Mouse (Mus musculus) erythroblast, embryonic 14.5 days (primary cell): ENCODE data around the gene Cenpn. TPM values are rescaled to one million over a fixed set of nuclear protein-coding genes. Genes with fewer than 3 reads are reported as not detected.

ENCODE experiments used
- H3K27me3 ChIP-seq: 2 replicates; pipeline ENCODE4 v1.6.1; 2012; ENCODE audit warnings: inconsistent platforms; ENCODE audit not compliant: control insufficient read depth
- H3K36me3 ChIP-seq: 2 replicates; pipeline ENCODE4 v1.6.1; 2012; ENCODE audit warnings: mild to moderate bottlenecking, inconsistent platforms; ENCODE audit not compliant: control insufficient read depth
- H3K4me1 ChIP-seq: 2 replicates; pipeline ENCODE4 v1.6.1; 2012; ENCODE audit warnings: inconsistent platforms; ENCODE audit not compliant: control insufficient read depth
- H3K4me3 ChIP-seq: replicated peaks from 2 replicates; pipeline ENCODE3; 2012; ENCODE audit warnings: moderate library complexity, mild to moderate bottlenecking, inconsistent platforms
- H3K9me3 ChIP-seq: 2 replicates; pipeline ENCODE4 v1.6.1; 2012; ENCODE audit warnings: low read length, inconsistent platforms, mixed read lengths; ENCODE audit not compliant: control insufficient read depth
- GATA1 ChIP-seq: IDR thresholded peaks from 2 replicates; pipeline ENCODE4 v1.6.1; 2012; ENCODE audit warnings: low read length, inconsistent platforms, mixed read lengths
- TAL1 ChIP-seq: IDR thresholded peaks from 3 replicates; pipeline ENCODE4 v1.6.1; 2012; ENCODE audit warnings: low read length, inconsistent platforms, mixed read lengths
- polyA plus RNA-seq: library from polyadenylated mRNA; stranded (reverse); fragments of >175 nt; gene quantifications from 2 replicates; pipeline ENCODE4 v1.2.3, GENCODE M21; 2012

The Cenpn gene
- polyA plus RNA-seq, 1 experiment, result 1.7 TPM

DNA sequence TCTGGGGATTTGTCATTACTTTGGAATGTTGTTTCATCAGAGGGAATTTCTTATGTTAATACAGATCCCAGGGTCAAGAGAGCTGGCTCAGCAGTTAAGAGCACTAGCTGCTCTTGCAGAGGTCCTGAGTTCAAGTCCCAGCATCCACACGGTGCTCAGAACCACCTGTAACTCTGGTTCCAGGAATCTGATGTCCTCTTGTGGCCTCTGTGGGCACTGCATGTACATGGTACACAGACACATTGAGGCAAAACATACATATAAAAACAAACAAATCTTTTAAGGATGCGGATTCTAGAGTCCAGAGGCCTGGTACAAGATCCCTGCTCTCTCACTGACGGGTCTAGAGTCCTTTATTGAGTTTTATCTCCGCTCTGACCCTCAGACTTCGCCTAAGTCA is 7.1 kb downstream of the Cenpn start:
- TF ChIP-seq TAL1 (no peak), GATA1 (no peak)
- Histone ChIP-seq H3K27me3 (no peaks in the 10 kb centered on the region), H3K4me1 (peaks cover 1% of the 10 kb centered on the region), H3K9me3 (no peaks in the 10 kb centered on the region), H3K4me3 (no peak overlapping the region), H3K36me3 (peaks cover 99% of the 10 kb centered on the region)

GRCm38 (mm10) chr8:116934976-116935375 is 13.4 kb downstream of the Cenpn start:
- no peak overlapping the region for H3K4me3 ChIP-seq
- peaks cover 98% of the 10 kb centered on the region for H3K36me3 ChIP-seq
- TF ChIP-seq GATA1 (no peak), TAL1 (no peak)

DNA sequence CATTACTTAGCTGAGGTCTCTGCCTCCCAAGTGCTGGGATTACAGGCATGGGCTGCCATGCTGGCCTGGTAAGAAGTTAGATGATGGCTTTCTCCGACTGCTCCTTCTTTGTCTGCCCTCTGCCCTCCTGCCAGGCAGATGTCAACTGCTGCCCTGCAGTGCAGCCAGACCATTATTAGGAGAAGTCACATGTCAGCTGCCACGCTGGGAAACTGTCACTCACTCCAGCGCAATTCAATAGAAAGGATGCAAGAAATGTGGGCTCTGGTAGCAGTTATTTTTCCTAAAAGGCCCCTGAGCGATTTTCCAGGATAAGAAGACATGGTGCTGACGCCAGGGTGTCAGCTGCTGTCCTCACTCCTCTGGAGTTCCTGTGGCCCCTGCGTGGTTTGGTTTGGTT is 14.0 kb downstream of the Cenpn start:
- Histone ChIP-seq H3K27me3 (no peaks in the 10 kb centered on the region), H3K36me3 (peaks cover 99% of the 10 kb centered on the region), H3K4me3 (no peak overlapping the region), H3K4me1 (no peaks in the 10 kb centered on the region), H3K9me3 (no peaks in the 10 kb centered on the region)
- TF ChIP-seq GATA1 (no peak), TAL1 (no peak)

More at GRCm38 (mm10) chr8:116934976-116935375, 13.4 kb downstream of the Cenpn start:
- Histone ChIP-seq H3K27me3 (no peaks in the 10 kb centered on the region), H3K4me1 (no peaks in the 10 kb centered on the region), H3K9me3 (no peaks in the 10 kb centered on the region)

DNA sequence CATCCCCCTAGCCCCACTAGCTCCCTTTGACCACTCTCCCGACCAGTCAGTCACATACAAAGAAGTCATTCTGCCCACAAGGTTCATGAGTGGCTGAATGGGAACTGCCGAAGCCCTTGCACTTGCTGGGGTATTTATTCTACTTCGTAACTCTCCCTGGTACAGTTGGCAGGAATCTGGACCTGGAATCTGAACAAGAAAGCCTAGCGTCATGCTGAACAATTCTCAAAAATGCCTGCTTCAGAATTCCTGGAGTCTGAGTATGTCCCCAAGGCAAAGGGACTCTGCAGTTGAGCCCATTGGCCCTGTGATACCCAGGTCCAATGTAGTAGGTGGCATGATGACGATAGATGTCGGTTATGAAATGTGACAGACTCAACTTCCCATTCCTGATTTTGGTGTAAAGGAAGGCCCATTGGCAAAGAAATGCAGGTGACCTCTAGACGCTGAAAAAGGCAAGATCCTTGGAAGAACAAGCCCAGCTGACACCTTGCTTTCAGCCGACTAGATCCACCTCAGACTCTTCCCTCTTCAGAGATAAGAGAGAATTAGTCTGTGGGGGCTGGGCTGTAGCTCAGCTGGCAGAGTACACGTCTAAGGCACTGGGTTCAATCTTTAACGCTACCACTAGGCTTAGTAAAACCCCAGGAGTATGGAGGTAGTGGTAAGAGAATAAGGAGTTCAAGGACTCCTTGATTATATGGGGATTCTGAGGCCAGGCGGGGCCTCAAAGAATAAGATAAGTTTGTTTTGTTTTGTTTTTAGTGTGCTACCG is 20.9 kb downstream of the Cenpn start:
- TF ChIP-seq TAL1, result no peak
- TF ChIP-seq GATA1, result no peak

GRCm38 (mm10) chr8:116943161-116943554 is 21.6 kb downstream of the Cenpn start, which contains the start of gene Atmin:
Gene Atmin (plus strand): TSS chr8:116943393.
- Histone ChIP-seq H3K9me3 (no peaks in the 10 kb centered on the region), H3K4me1 (peaks cover 56% of the 10 kb centered on the region), H3K27me3 (no peaks in the 10 kb centered on the region), H3K36me3 (peaks cover 37% of the 10 kb centered on the region), H3K4me3 (peak within 1 kb of the TSS; percentile 77)
- TF ChIP-seq TAL1 (no peak), GATA1 (no peak)

More for the DNA sequence above, 20.9 kb downstream of the Cenpn start:
- Histone ChIP-seq H3K4me3 (peak overlapping the region; percentile 77), H3K9me3 (no peaks in the 10 kb centered on the region), H3K4me1 (peaks cover 49% of the 10 kb centered on the region), H3K27me3 (no peaks in the 10 kb centered on the region), H3K36me3 (peaks cover 44% of the 10 kb centered on the region)

DNA sequence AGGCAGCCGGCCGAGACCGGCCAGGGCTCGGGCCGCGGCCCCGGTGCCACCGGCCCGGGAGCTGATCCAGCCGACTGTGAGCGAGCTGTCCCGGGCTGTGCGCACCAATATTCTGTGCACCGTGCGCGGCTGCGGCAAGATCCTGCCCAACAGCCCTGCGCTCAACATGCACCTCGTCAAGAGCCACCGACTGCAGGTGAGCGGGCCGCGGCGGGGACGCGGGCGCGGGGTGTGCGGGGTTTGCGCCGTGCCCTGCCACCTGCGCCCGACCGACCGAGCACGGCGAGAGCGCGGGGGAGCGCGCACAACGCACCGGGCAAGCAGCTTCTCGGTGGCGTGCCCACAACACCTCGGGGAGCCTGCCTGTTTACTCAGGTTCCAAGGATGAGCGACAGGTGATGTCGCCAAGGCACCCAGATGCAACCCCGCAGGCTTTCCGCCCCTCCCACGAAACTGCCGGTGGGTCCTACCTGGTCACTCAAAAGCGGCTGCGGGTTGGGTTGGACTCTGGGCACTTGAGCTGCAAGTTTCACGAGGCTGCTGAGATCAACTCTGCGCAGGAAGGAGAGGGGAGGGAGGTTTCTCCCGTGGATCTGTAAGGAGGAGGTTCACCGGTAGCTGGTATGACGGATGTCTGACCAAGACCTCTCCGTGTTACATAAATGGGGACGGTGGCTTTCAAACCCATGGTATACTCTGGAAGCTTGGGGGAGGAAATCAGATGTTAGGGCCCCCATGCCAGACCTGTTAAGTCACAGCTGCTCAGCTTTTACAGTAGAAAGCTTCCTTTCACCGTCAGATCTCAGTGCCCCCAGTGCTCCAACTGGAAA is 22.2 kb downstream of the Cenpn start:
- Histone ChIP-seq H3K4me1 (peaks cover 56% of the 10 kb centered on the region), H3K27me3 (no peaks in the 10 kb centered on the region), H3K36me3 (peaks cover 31% of the 10 kb centered on the region), H3K9me3 (no peaks in the 10 kb centered on the region), H3K4me3 (peak overlapping the region; percentile 77)
- TF ChIP-seq TAL1, result no peak

GRCm38 (mm10) chr8:116944385-116944696 is 22.8 kb downstream of the Cenpn start:
- Histone ChIP-seq H3K9me3 (no peaks in the 10 kb centered on the region), H3K27me3 (no peaks in the 10 kb centered on the region), H3K4me3 (peak overlapping the region; percentile 77), H3K36me3 (peaks cover 25% of the 10 kb centered on the region), H3K4me1 (peaks cover 56% of the 10 kb centered on the region)
- no peak for TF ChIP-seq GATA1
- no peak for TF ChIP-seq TAL1

DNA sequence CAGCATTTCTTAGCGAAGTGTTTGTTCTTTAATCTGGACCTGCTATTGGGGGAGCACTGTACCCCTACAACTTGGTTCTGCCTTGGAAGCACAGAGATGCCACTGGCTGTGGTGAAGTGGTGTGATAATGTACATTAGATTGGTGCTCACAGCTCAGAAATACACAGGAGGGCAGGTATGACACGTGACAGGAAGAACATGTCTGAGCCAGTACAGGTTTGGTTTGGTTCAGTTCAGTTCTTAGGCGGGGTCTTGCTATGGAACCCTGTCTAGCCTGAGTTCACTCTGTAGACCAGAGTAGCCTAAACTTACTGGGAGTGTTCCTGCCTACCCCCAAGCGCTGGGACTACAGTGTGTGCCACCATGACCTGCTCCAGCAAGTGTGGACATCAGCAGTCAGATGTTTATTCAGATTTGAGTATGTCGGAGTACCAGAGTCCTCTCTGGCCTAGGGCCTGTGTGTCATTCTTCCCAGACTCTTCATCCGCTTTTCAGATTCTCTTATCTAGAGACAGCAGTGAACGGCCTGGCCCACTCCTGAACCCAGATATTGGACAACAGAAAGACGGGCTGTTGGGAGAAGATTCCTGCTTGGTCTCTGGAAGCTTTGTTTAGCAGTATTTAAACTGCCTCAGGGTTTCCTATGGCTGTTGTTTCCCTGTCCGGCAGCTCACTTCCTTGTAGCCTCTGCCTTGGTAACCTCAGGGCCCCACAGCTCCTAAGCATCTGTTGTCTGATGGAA is 23.8 kb downstream of the Cenpn start:
- H3K36me3 ChIP-seq, result peaks cover 16% of the 10 kb centered on the region
- peaks cover 56% of the 10 kb centered on the region for H3K4me1 ChIP-seq
- peak; percentile 38; the same call in 1 of the 2 replicates for TF ChIP-seq GATA1
- TF ChIP-seq TAL1, result peak; percentile 75
- peak overlapping the region; percentile 9 for H3K4me3 ChIP-seq
- no peaks in the 10 kb centered on the region for H3K27me3 ChIP-seq
- no peaks in the 10 kb centered on the region for H3K9me3 ChIP-seq
